Mouse (Mus musculus): ENCODE measurements around the gene Tmeff1.

DNA sequence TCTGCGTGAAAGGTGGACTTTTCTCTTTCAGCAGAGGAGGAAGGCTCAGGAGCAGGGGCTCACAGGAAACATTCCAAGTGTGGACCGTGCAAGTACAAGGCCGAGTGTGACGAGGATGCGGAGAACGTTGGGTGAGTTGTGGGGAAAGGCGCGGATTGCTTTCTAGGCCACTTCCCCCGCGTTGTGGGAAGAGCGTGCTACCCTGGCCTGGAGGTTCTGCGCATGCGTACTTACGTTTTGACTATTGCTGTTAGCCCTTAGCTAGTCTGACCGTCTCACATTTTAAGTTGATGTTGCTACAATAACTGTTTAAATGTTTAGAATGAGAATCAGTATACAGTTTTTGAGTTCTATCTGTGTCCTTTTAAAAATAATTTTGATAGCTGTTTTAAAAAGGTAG is 32.2 kb downstream of the Tmeff1 start:
- TF ChIP-seq CTCF (IDR thresholded peaks at IDR 0.05) (no peak), EP300 (IDR thresholded peaks at IDR 0.05) (no peak)

All from lung, postnatal 0 days (tissue).